Mouse (Mus musculus) erythroblast, embryonic 14.5 days (primary cell): ENCODE measurements at regions not wholly inside any gene's neighbourhood (a gene's known extent, or its start where the extent isn't known, plus 50 kb on each side); places are given as distances from the start of the nearest gene placed in this dataset.

ENCODE experiments used
- H3K27me3 ChIP-seq: 2 replicates; pipeline ENCODE4 v1.6.1; 2012; ENCODE audit warnings: inconsistent platforms; ENCODE audit not compliant: control insufficient read depth
- H3K36me3 ChIP-seq: 2 replicates; pipeline ENCODE4 v1.6.1; 2012; ENCODE audit warnings: mild to moderate bottlenecking, inconsistent platforms; ENCODE audit not compliant: control insufficient read depth
- H3K4me1 ChIP-seq: 2 replicates; pipeline ENCODE4 v1.6.1; 2012; ENCODE audit warnings: inconsistent platforms; ENCODE audit not compliant: control insufficient read depth
- H3K4me3 ChIP-seq: replicated peaks from 2 replicates; pipeline ENCODE3; 2012; ENCODE audit warnings: moderate library complexity, mild to moderate bottlenecking, inconsistent platforms
- H3K9me3 ChIP-seq: 2 replicates; pipeline ENCODE4 v1.6.1; 2012; ENCODE audit warnings: low read length, inconsistent platforms, mixed read lengths; ENCODE audit not compliant: control insufficient read depth
- GATA1 ChIP-seq: IDR thresholded peaks from 2 replicates; pipeline ENCODE4 v1.6.1; 2012; ENCODE audit warnings: low read length, inconsistent platforms, mixed read lengths
- TAL1 ChIP-seq: IDR thresholded peaks from 3 replicates; pipeline ENCODE4 v1.6.1; 2012; ENCODE audit warnings: low read length, inconsistent platforms, mixed read lengths

DNA sequence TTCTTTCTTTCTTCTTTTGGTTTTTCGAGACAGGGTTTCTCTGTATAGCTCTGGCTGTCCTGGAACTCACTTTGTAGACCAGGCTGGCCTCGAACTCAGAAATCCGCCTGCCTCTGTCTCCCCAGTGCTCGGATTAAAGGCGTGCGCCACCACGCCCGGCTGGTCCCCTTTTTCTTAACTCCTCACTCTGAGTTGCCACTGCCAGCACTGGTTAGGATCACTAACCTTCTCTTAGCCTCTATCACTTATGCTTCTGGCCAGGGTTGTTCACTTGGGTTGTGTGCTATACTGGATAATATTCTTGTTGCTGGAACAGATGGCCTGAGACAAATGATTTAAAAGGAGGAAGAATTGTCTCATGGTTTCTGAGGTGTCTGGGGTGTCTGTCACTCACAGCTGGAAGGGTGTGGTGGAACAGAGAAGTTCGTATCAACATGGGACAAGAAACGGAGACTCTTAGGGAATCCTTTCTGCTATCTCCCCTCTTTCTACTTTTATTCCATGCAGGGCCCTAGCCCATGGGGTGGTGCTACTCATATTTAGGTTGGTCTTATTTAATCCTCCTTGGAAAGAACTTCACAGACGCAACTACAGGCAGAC lies 149.0 kb upstream of the Map3k1 start:
- Histone ChIP-seq H3K9me3 (peaks cover 7% of the 10 kb centered on the region), H3K4me3 (no peak overlapping the region), H3K36me3 (no peaks in the 10 kb centered on the region; the same call in 1 of the 2 replicates), H3K4me1 (peaks cover 60% of the 10 kb centered on the region), H3K27me3 (peaks cover 19% of the 10 kb centered on the region)
- TF ChIP-seq GATA1: no peak
- no peak for TF ChIP-seq TAL1

DNA sequence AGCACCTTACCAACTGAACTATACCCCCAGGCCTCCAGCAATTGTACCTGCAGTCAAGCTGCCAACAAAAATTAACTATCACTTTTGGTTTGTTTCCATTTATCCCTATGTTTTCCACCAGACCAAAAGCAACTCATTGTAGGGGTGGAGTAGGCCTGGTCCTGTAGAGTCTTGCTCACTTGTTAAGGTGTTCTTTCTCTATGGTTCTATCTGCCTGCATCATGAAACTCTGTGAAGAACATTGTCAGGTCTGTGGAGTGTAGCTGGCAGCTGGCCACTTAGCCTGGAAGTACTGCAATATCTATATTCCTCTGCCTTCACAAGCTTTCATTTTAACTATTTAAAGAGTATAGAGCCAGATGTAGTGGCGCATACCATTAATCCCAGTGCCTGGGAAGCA lies 149.6 kb upstream of the Map3k1 start:
- Histone ChIP-seq H3K27me3 (peaks cover 16% of the 10 kb centered on the region), H3K9me3 (peaks cover 7% of the 10 kb centered on the region), H3K4me3 (no peak overlapping the region), H3K4me1 (peaks cover 56% of the 10 kb centered on the region), H3K36me3 (no peaks in the 10 kb centered on the region; the same call in 1 of the 2 replicates)
- TF ChIP-seq GATA1: no peak
- TF ChIP-seq TAL1: no peak

DNA sequence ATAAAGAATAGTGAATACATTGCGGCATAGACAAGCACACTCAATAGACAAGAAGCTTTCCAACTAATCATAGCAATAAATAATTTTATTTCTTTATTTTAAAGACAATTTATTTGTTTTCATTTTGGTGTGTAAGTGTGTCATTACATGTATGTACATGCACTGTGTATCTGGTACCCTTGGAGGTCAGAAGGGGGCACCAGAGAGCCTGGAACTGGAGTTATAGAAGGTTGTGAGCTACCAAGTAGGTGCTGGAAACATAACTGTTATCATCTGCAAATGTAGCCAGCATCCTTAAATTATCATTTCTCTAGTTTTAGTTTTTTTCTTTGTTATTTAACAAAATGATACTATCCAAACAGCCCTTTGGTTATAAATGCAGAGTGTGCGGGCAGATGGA lies 151.2 kb upstream of the Map3k1 start:
- Histone ChIP-seq H3K4me3 (no peak overlapping the region), H3K9me3 (peaks cover 7% of the 10 kb centered on the region), H3K36me3 (no peaks in the 10 kb centered on the region; the same call in 1 of the 2 replicates), H3K4me1 (peaks cover 52% of the 10 kb centered on the region), H3K27me3 (peaks cover 14% of the 10 kb centered on the region)
- TF ChIP-seq TAL1: no peak
- no peak for TF ChIP-seq GATA1

DNA sequence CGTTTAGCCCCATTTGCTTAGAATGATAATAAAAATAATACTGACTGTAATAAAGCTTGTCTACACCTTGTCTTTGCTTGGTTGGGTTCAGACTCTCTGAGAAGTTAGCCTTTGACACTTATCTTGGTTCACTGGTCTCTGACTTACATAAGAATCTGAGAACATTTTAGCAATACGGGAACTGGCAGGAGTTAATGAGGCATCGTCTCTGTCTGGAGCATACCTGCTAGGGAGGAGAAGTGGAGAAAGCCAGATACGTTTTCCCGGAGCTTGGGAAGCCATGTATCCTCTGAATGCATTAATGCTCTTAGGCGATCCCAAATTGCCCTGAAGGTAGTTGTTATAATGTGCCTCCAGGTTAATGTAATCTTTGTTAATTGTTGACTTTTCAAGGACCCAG lies 152.6 kb upstream of the Map3k1 start:
- no peaks in the 10 kb centered on the region for H3K36me3 ChIP-seq
- no peak overlapping the region for H3K4me3 ChIP-seq

DNA sequence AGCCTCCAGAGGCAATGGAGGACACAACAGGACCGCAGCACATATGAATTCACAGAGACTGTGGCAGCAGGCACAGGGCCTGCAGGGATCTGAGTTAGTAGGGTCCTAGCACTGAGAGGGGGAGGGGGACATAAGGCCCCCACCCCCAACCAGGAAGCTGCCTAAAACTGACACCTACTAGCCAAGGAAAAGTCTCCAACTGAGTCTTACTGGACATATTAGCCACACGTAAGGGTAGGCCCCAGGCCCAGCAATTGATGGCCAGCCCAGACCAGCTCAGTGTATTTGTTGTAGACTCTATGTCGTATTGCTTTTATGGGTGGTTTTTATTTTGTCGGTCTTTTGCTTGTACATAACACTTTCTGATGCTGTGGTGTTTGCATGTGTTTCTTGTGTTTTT lies 153.4 kb upstream of the Map3k1 start:
- peaks cover 7% of the 10 kb centered on the region for H3K9me3 ChIP-seq

More for the DNA sequence above, 152.6 kb upstream of the Map3k1 start:
- peaks cover 7% of the 10 kb centered on the region for H3K9me3 ChIP-seq
- no peak for TF ChIP-seq GATA1
- peaks cover 21% of the 10 kb centered on the region for H3K27me3 ChIP-seq
- peaks cover 39% of the 10 kb centered on the region for H3K4me1 ChIP-seq

GRCm38 (mm10) chr13:111966113-111966512 lies 157.3 kb upstream of the Map3k1 start:
- H3K36me3 ChIP-seq: no peaks in the 10 kb centered on the region
- no peak for TF ChIP-seq GATA1
- TF ChIP-seq TAL1: no peak
- peaks cover 14% of the 10 kb centered on the region for H3K4me1 ChIP-seq
- no peaks in the 10 kb centered on the region for H3K9me3 ChIP-seq
- peaks cover 55% of the 10 kb centered on the region for H3K27me3 ChIP-seq
- H3K4me3 ChIP-seq: no peak overlapping the region

More for the DNA sequence above, 153.4 kb upstream of the Map3k1 start:
- Histone ChIP-seq H3K4me1 (peaks cover 32% of the 10 kb centered on the region), H3K27me3 (peaks cover 25% of the 10 kb centered on the region), H3K36me3 (no peaks in the 10 kb centered on the region), H3K4me3 (no peak overlapping the region)
- TF ChIP-seq TAL1: no peak

GRCm38 (mm10) chr13:111966627-111967026 lies 157.8 kb upstream of the Map3k1 start:
- no peak overlapping the region for H3K4me3 ChIP-seq
- TF ChIP-seq GATA1 (no peak), TAL1 (no peak)
- H3K4me1 ChIP-seq: peaks cover 14% of the 10 kb centered on the region
- H3K9me3 ChIP-seq: no peaks in the 10 kb centered on the region
- peaks cover 55% of the 10 kb centered on the region for H3K27me3 ChIP-seq
- H3K36me3 ChIP-seq: no peaks in the 10 kb centered on the region

GRCm38 (mm10) chr13:111968197-111968596 lies 159.4 kb upstream of the Map3k1 start:
- peaks cover 4% of the 10 kb centered on the region for H3K9me3 ChIP-seq
- H3K27me3 ChIP-seq: peaks cover 56% of the 10 kb centered on the region
- H3K36me3 ChIP-seq: no peaks in the 10 kb centered on the region
- TF ChIP-seq GATA1 (no peak), TAL1 (no peak)
- H3K4me1 ChIP-seq: peaks cover 9% of the 10 kb centered on the region
- no peak overlapping the region for H3K4me3 ChIP-seq

DNA sequence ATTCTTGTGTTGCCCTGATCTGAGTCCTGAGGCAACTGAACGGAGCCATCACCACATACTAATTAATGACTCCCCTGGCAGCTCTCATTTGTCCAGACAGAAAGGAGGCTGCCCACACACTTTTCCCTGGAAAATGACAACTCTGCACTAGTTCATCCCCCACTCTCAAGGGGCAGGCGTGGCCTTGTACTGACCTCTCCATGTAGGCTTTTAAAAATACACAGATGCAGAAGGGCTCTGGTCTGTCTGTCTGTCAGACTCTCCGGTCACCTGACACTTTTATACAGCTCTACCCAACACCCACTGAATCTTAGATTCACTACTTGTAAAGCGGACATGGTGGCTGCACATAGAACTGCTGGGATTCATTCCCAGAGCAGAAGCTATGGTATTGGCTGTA lies 165.5 kb upstream of the Map3k1 start:
- peaks cover 11% of the 10 kb centered on the region for H3K9me3 ChIP-seq
- H3K4me1 ChIP-seq: peaks cover 15% of the 10 kb centered on the region
- TF ChIP-seq TAL1 (no peak), GATA1 (no peak)
- no peaks in the 10 kb centered on the region for H3K36me3 ChIP-seq
- H3K4me3 ChIP-seq: no peak overlapping the region
- peaks cover 34% of the 10 kb centered on the region for H3K27me3 ChIP-seq

DNA sequence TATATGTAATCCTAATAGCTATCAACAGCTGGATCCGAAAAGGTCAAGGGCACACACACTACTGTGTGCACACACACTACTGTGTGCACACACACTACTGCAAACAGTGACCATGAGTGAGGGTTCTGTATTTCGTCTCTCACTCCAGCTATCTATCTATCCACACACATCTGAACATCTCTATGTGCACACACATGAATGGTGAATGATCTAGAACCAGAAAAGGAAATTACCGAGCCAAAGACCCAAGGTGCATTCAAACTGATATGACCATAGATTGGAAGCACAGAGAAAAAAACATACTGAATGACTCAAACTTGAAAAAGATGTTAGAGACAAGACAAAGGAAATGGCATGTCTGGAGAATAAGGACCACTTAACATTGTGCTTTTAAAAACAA lies 166.8 kb upstream of the Map3k1 start:
- Histone ChIP-seq H3K9me3 (peaks cover 11% of the 10 kb centered on the region), H3K4me1 (peaks cover 23% of the 10 kb centered on the region), H3K4me3 (no peak overlapping the region), H3K27me3 (peaks cover 32% of the 10 kb centered on the region), H3K36me3 (no peaks in the 10 kb centered on the region)
- no peak for TF ChIP-seq GATA1
- TF ChIP-seq TAL1: no peak
